Mouse (Mus musculus): ENCODE data around the gene Mipol1. TPM values are rescaled to one million over a fixed set of nuclear protein-coding genes. Genes with fewer than 3 reads are reported as not detected.

Gene Mipol1
- polyA plus RNA-seq, 1 experiment from 2014 or later = 4.1 TPM

DNA sequence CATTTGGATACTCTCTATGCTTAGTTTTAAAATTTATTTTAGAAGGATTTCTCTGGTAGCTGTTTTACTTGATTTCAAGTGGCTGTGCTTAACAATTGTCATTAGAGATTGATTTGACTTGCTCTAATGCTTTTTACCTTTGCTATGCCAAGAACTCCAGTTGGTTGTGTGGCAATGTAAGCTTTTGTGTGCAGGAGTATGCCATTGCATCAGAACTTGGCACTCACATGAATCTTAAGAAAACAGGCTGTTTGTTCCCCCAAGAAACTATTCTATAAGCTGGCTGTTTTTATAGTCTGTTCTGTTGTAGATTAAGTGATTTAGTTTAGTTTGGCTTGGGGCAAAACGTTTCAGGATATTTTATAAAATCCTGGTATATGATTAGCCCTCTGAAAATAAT lies 45.2 kb downstream of the Mipol1 start:
- Histone ChIP-seq H3K36me3 (no peaks in the 10 kb centered on the region), H3K9ac (no peak overlapping the region), H3K4me1 (replicated peaks) (no peaks in the 10 kb centered on the region), H3K9me3 (no peaks in the 10 kb centered on the region), H3K27ac (replicated peaks) (no peak overlapping the region), H3K27me3 (no peaks in the 10 kb centered on the region), H3K4me2 (no peak overlapping the region), H3K4me3 (no peak overlapping the region)
- ATAC-seq (ENCODE audit: low FRiP score, low read depth) = no peak
- WGBS = 67% methylated on average over 1 of the region's 1 CpGs

DNA sequence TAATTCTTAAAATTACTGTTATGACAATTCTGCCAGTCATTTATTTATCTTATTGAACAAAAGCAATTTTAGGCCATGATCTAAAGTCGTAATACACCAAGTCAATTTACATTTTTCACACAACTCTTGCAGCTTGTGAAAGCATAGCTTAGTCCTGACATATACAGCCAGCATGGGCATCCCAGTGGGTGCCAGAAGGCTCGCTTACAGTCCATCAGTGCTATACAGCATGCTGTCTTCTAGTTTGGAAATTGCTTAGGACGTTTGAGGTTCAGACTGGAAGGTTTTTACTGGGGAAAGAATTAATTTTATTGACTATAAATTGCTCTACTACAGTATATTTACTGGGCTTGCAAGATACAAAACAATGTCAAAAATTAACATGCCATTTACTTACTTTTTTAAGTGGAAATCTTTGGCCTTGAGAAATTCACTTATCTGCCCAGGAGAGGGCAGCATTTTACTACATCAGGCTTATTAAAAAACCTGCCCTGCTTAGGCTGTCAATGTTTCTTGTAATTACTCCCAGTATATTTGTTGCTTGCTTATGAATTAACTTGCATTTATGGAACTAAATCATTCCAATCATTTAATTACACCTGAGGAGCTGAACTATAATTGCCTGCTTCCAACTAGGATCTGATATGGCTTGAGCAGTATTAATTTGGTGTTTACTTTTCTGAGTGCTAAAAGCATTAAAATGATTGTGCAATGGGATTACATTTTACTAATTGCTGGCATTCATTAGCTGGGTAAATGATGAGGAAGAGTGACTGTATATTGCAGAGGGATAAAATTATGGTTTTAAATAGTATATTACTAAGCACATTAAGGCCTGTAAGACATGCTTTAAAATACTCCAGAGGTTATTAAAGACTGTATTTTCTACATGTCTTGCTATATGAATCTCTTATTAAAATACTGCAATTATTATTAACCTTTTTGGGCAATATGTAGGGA lies 51.2 kb downstream of the Mipol1 start:
- WGBS = 45% methylated on average over 3 of the region's 3 CpGs
- no peaks in the 10 kb centered on the region for H3K9me3 ChIP-seq
- ATAC-seq (ENCODE audit: low FRiP score, low read depth) = peak; percentile 59; the same call in 1 of the 2 replicates
- H3K4me3 ChIP-seq = no peak overlapping the region
- H3K27me3 ChIP-seq = no peaks in the 10 kb centered on the region
- no peak overlapping the region for H3K27ac ChIP-seq (replicated peaks)
- H3K36me3 ChIP-seq = no peaks in the 10 kb centered on the region
- H3K4me2 ChIP-seq = no peak overlapping the region
- H3K9ac ChIP-seq = no peak overlapping the region
- no peaks in the 10 kb centered on the region for H3K4me1 ChIP-seq (replicated peaks)

DNA sequence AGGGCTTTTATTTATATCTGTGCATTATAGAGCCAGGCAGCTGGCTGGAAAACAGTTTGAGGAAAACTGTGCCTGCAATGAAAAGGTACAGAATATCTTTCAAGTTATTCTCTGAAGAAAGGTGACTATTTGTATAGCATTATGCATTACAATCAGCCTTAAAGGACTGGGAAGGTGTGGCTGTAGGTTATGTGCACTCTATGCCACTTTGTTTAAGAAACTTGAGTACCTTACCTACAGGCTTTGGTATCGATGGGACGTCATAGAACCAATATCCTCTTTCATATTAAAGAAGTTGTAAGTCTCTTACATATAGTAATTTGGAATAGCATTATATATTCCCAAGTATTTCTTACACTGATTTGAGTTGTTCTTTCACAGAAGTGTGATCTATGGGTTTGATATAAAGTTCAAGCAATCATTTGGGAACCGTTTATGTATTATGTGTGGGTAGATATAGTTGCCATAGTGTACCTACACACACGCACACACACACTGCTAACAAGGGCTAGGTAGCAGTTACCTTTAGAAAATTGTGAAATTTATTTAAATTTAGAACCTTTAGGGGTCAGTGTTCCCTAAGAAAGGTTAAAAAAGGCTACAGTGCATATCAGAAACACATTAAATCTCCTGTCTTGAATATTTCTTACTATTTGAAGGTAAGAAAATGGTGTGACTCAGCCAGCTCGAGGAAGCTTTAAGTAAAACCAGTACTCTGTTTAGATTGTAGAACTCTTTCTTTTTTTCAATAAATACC lies 55.3 kb downstream of the Mipol1 start:
- 87% methylated on average over 5 of the region's 5 CpGs for WGBS
- Histone ChIP-seq H3K9me3 (no peaks in the 10 kb centered on the region), H3K4me1 (replicated peaks) (no peaks in the 10 kb centered on the region), H3K4me3 (no peak overlapping the region), H3K9ac (no peak overlapping the region), H3K4me2 (no peak overlapping the region), H3K36me3 (no peaks in the 10 kb centered on the region), H3K27ac (replicated peaks) (no peak overlapping the region), H3K27me3 (no peaks in the 10 kb centered on the region)
- ATAC-seq (ENCODE audit: low FRiP score, low read depth) = no peak

DNA sequence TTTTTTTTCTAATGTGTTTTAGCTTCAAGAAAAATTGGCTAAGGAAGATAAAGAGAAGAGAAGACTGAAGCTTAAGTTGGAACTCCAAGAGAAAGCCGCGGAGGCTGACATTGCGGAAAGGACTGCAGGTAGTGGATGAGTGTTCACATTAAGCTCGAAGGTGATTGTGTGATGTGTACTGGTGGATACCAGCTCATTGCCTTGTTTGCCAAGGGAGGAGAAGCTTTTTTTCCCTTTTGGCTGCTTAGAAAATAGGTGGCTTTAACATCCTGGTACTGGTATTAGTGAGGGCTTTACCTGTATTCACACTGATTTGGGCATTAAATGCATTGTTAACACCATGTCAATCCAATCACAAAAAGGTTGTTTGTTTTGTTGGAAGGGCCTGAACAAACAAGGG lies 77.1 kb downstream of the Mipol1 start:
- Histone ChIP-seq H3K9ac (no peak overlapping the region), H3K36me3 (no peaks in the 10 kb centered on the region), H3K27ac (replicated peaks) (no peak overlapping the region), H3K4me1 (replicated peaks) (no peaks in the 10 kb centered on the region), H3K27me3 (no peaks in the 10 kb centered on the region), H3K4me3 (no peak overlapping the region), H3K4me2 (no peak overlapping the region), H3K9me3 (no peaks in the 10 kb centered on the region)
- no peak for ATAC-seq (ENCODE audit: low FRiP score, low read depth)
- 97% methylated on average over 4 of the region's 4 CpGs for WGBS

DNA sequence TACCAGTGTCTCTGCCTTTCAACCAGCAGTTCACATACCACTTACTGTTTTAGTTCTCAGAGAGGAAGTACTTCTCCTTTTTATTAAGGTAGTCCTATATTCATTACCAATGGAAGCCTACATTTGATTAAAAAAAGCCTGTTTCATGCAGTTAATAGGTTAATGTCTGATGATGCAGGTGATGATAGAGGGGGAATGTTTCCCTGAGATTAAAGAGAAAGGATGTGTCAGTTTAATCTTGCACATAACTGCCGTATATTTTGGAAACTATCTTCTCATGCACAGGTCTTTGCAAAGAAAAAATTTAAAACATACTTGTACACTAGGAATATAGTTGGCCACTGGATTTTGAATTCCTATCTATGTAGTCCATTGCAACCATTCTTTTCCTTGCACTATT lies 77.5 kb downstream of the Mipol1 start:
- no peak for ATAC-seq (ENCODE audit: low FRiP score, low read depth)

DNA sequence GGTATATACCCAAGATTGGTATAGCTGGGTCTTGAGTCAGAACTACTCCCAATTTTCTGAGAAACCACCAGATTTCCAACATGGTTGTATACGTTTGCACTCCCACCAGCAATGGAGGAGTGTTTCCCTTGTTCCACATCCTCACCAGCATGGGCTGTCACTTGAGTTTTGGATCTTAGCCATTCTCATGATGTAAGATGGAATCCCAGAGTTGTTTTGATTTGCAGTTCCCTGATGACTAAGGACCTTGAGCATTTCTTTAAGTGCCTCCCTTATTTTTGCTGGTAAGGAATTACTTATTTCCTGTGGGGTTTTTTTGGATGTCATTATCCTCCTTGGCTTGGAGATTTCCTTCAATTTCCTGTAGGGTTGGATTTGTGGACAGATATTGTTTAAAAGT lies 108.8 kb downstream of the Mipol1 start:
- H3K9ac ChIP-seq = no peak overlapping the region
- H3K4me2 ChIP-seq = no peak overlapping the region
- no peak for ATAC-seq (ENCODE audit: low FRiP score, low read depth)
- no peak overlapping the region for H3K27ac ChIP-seq (replicated peaks)
- H3K36me3 ChIP-seq = no peaks in the 10 kb centered on the region
- H3K9me3 ChIP-seq = no peaks in the 10 kb centered on the region
- no peak overlapping the region for H3K4me3 ChIP-seq
- 85% methylated on average over 1 of the region's 1 CpGs for WGBS
- no peaks in the 10 kb centered on the region for H3K4me1 ChIP-seq (replicated peaks)
- no peaks in the 10 kb centered on the region for H3K27me3 ChIP-seq

More for the DNA sequence above, 77.5 kb downstream of the Mipol1 start:
- no peaks in the 10 kb centered on the region for H3K36me3 ChIP-seq
- 96% methylated on average over 1 of the region's 1 CpGs for whole genome bisulfite sequencing
- H3K27me3 ChIP-seq = no peaks in the 10 kb centered on the region
- H3K4me1 ChIP-seq (replicated peaks) = no peaks in the 10 kb centered on the region
- H3K9me3 ChIP-seq = no peaks in the 10 kb centered on the region
- no peak overlapping the region for H3K9ac ChIP-seq
- H3K4me2 ChIP-seq = no peak overlapping the region
- H3K27ac ChIP-seq (replicated peaks) = no peak overlapping the region
- no peak overlapping the region for H3K4me3 ChIP-seq

DNA sequence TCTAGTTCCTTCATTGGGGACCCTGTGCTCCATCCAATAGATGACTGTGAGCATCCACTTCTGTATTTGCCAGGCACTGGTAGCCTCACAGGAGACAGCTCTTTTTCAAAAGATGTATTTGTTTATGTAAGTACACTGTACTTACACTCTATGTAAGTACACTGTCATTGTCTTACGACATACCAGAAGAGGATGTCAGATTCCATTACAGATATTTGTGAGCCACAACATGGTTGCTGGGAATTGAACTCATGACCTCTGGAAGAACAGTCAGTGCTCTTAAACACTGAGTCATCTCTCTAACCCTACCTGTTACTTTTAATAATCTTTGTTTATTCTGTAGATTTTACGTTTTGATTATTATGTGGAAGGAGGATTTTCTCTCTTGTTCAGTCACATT lies 109.9 kb downstream of the Mipol1 start:
- no peak overlapping the region for H3K4me2 ChIP-seq
- H3K36me3 ChIP-seq = no peaks in the 10 kb centered on the region
- no peaks in the 10 kb centered on the region for H3K27me3 ChIP-seq

DNA sequence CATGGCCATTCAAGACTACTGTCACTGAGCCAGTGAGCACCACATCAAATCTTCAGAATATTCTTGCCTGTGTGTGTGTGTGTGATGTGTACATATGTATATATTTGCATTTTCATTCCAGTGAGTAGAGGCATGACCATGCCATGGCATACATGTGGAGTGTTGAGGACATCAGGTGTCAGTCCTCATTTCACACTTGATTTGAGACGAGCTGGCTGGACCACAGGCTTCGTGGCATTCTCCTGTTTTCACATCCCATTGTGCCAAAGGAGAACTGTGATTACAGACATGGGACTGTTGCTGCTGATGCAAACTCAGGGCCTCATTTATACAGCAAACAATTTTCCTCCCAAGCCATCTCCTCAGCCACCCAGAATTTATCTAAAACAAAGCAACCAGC lies 132.5 kb downstream of the Mipol1 start:
- Histone ChIP-seq H3K4me3 (no peak overlapping the region), H3K27ac (replicated peaks) (no peak overlapping the region), H3K27me3 (no peaks in the 10 kb centered on the region), H3K9ac (no peak overlapping the region), H3K9me3 (no peaks in the 10 kb centered on the region), H3K4me2 (no peak overlapping the region), H3K4me1 (replicated peaks) (no peaks in the 10 kb centered on the region), H3K36me3 (no peaks in the 10 kb centered on the region)
- ATAC-seq (ENCODE audit: low FRiP score, low read depth) = no peak
- WGBS = 74% methylated on average over 2 of the region's 2 CpGs

More for the DNA sequence above, 109.9 kb downstream of the Mipol1 start:
- H3K27ac ChIP-seq (replicated peaks) = no peak overlapping the region
- WGBS = 90% methylated on average over 2 of the region's 2 CpGs
- H3K9me3 ChIP-seq = no peaks in the 10 kb centered on the region
- H3K4me1 ChIP-seq (replicated peaks) = no peaks in the 10 kb centered on the region
- no peak for ATAC-seq (ENCODE audit: low FRiP score, low read depth)
- H3K4me3 ChIP-seq = no peak overlapping the region
- no peak overlapping the region for H3K9ac ChIP-seq

DNA sequence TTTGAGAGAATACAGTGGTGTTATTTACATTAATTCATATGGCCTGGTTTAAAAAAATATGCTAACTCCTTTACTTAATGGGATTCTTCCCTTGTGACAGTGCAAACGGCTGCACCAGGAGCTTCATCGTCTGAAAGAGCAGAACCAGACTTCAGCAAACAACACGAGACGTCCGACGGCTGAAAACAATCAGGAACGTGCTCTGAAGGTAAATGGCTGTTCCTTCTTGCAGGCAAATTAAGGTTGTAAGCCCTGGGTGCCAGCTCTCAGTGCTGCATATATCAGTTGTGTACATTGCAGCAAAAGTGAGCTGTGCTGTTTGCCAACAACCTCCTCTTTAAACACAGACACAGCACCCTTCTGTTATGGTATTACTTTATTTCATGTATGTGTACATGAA lies 133.8 kb downstream of the Mipol1 start:
- Histone ChIP-seq H3K9ac (no peak overlapping the region), H3K4me2 (no peak overlapping the region), H3K4me1 (replicated peaks) (no peaks in the 10 kb centered on the region), H3K9me3 (no peaks in the 10 kb centered on the region), H3K36me3 (no peaks in the 10 kb centered on the region), H3K27me3 (no peaks in the 10 kb centered on the region), H3K4me3 (no peak overlapping the region), H3K27ac (replicated peaks) (no peak overlapping the region)
- ATAC-seq (ENCODE audit: low FRiP score, low read depth) = no peak
- WGBS = 61% methylated on average over 7 of the region's 7 CpGs

DNA sequence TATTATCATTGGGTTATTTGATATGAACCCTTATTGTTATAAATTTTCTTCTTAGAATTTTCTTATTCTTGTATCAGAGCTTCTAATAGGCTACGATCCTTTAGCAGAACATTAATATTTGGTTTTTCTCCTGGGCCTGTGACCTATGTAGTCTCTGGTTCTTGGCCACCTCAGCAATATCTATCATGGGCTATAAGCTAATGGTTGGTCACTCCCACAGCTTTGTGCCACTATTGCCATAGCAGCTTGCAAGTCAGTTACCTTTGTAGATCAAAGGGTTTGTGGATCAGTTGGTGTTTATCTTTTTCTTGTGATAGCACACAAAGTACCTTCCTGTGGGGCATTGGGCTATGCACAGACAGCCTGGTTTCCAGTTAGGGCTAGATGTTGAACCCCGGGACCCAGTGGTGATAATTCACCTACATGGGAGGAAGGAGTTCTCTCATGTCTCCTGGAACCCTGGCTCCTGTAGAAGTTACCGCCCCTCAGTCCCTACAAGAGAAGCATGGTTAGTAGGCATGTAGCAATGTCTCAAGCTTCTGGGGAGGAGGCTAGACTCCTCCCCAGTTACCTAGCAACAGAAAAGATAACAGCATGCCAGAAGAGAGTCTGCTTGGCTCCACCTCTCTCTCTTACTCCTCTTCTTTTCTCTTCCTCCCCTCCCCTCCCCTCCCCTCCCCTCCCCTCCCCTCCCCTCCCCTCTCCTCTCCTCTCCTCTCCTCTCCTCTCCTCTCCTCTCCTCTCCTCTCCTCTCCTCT lies 141.7 kb downstream of the Mipol1 start:
- WGBS = 93% methylated on average over 3 of the region's 3 CpGs

DNA sequence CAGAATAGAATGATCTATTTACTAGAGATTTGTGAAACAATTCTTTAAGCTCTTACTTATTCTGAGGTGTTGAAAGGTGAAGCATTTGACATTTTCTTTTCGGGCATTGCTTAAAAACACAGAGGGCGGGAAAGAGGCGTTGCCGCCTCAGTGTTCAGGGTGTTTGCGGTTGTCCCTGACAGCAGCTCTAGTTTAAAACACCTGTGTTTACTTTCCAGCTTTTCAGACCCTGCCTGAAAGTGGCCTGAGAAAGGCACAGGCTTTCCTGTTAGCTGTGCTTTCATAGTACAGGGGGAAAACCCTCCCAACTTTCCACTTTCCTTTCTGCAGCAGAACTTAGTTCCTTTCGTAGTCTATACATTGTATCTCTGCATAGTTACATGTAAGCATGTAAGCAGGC lies 152.6 kb downstream of the Mipol1 start:
- WGBS = 62% methylated on average over 6 of the region's 6 CpGs
- no peak overlapping the region for H3K27ac ChIP-seq (replicated peaks)
- no peak overlapping the region for H3K9ac ChIP-seq
- H3K4me3 ChIP-seq = no peak overlapping the region
- no peaks in the 10 kb centered on the region for H3K27me3 ChIP-seq
- no peaks in the 10 kb centered on the region for H3K36me3 ChIP-seq
- no peak overlapping the region for H3K4me2 ChIP-seq
- H3K4me1 ChIP-seq (replicated peaks) = no peaks in the 10 kb centered on the region
- ATAC-seq (ENCODE audit: low FRiP score, low read depth) = no peak
- H3K9me3 ChIP-seq = no peaks in the 10 kb centered on the region

More for the DNA sequence above, 141.7 kb downstream of the Mipol1 start:
- Histone ChIP-seq H3K27ac (replicated peaks) (no peak overlapping the region), H3K9me3 (no peaks in the 10 kb centered on the region), H3K36me3 (no peaks in the 10 kb centered on the region), H3K27me3 (no peaks in the 10 kb centered on the region), H3K4me2 (no peak overlapping the region), H3K9ac (no peak overlapping the region), H3K4me1 (replicated peaks) (no peaks in the 10 kb centered on the region), H3K4me3 (no peak overlapping the region)
- ATAC-seq (ENCODE audit: low FRiP score, low read depth) = no peak
